Mouse (Mus musculus) liver, adult 2 months (tissue): ENCODE results near the gene Cnst. TPM values are rescaled to one million over a fixed set of nuclear protein-coding genes. Genes with fewer than 3 reads are reported as not detected.

Experiments used
- DNase-seq: peaks from one replicate; pipeline ENCODE4 v3.0.0-alpha.2; 2011; ENCODE audit warnings: low read depth, low spot score; ENCODE audit errors: extremely low read depth
- H3K27ac ChIP-seq: fragments of 200-500 bp; replicated peaks from 2 replicates; pipeline ENCODE4 v1.5.1; 2012; ENCODE audit warnings: low read depth, mild to moderate bottlenecking, control low read depth, inconsistent platforms, low read length; ENCODE audit not compliant: insufficient read depth
- H3K27me3 ChIP-seq: fragments of 200-500 bp; 2 replicates; pipeline ENCODE4 v1.6.1; 2012; ENCODE audit warnings: mild to moderate bottlenecking, moderate library complexity, low read length, inconsistent platforms; ENCODE audit not compliant: control insufficient read depth, insufficient read depth
- H3K36me3 ChIP-seq: fragments of 200-500 bp; 2 replicates; pipeline ENCODE4 v1.6.1; 2012; ENCODE audit warnings: low read length, inconsistent platforms; ENCODE audit not compliant: control insufficient read depth, insufficient read depth
- H3K4me1 ChIP-seq: fragments of 200-500 bp; 2 replicates; pipeline ENCODE4 v1.6.1; 2011; ENCODE audit warnings: low read length; ENCODE audit not compliant: control insufficient read depth, insufficient read depth
- H3K4me3 ChIP-seq: fragments of 200-500 bp; 2 replicates; pipeline ENCODE4 v1.5.1; 2011; ENCODE audit warnings: low read depth, mild to moderate bottlenecking, control low read depth, low read length, moderate library complexity; ENCODE audit not compliant: insufficient read depth
- H3K79me2 ChIP-seq: fragments of 200-500 bp; 2 replicates; pipeline ENCODE4 v1.6.1; 2012; ENCODE audit warnings: inconsistent platforms, mild to moderate bottlenecking, low read length, moderate library complexity; ENCODE audit not compliant: control insufficient read depth, insufficient read depth
- H3K9ac ChIP-seq: fragments of 200-500 bp; 2 replicates; pipeline ENCODE4 v1.6.1; 2012; ENCODE audit warnings: low read depth, mild to moderate bottlenecking, control low read depth, inconsistent platforms, low read length
- CTCF ChIP-seq: fragments of 200-500 bp; IDR thresholded peaks from 2 replicates; pipeline ENCODE4 v1.5.1; 2011; ENCODE audit warnings: low read depth, low read length, control low read depth
- POLR2A ChIP-seq: fragments of 200-500 bp; IDR thresholded peaks from 2 replicates; pipeline ENCODE4 v1.6.1; 2011; ENCODE audit warnings: low read length, control low read depth; ENCODE audit not compliant: insufficient read depth; ENCODE audit errors: extremely low read depth
- WGBS: fragments of 180-500 bp; shearing (Covaris S2); methylation state at CpG from one replicate; pipeline ENCODE4 v1.1.7; 2018; 5-methylcytosine and 5-hydroxymethylcytosine counted together
- polyA plus RNA-seq: library from polyadenylated mRNA; depleted of rRNA; stranded (reverse); fragments of >200 nt; gene quantifications from 2 replicates; pipeline ENCODE4 v1.2.3, GENCODE M21; 2012
- total RNA-seq: library from RNA; depleted of rRNA; stranded (reverse); fragments of >200 nt; gene quantifications from 2 replicates; pipeline ENCODE4 v1.2.3, GENCODE M21; 2014

Cnst gene
- total and polyA plus RNA-seq, 2 experiments: 3.9 to 14.9 TPM

DNA sequence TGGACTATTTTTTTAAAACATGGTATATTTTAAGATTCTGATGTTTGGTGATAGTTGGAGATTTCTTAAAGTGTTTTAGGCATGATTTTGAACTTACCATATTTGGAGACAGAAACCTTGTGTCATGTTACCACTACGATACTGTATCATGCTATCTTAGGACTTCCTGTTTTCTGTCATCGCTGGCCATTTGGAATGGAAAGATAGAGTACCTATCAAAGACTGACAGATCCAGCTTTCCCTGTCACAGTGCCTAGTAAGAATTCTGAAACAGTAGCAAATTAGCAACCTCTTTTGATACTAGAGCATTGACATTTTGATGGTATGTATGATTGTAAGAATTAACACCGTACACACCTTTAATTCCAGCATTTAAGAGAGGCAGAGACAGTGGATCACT lies 5.2 kb downstream of the Cnst start:
- Histone ChIP-seq H3K4me3 (no peak overlapping the region), H3K36me3 (no peaks in the 10 kb centered on the region), H3K9ac (no peak overlapping the region), H3K79me2 (peaks cover 16% of the 10 kb centered on the region; the same call in 1 of the 2 replicates), H3K4me1 (peaks cover 20% of the 10 kb centered on the region), H3K27ac (no peak overlapping the region), H3K27me3 (no peaks in the 10 kb centered on the region)
- WGBS: 83% methylated on average over 3 of the region's 3 CpGs
- TF ChIP-seq POLR2A (no peak), CTCF (no peak)
- DNase-seq: no peak

DNA sequence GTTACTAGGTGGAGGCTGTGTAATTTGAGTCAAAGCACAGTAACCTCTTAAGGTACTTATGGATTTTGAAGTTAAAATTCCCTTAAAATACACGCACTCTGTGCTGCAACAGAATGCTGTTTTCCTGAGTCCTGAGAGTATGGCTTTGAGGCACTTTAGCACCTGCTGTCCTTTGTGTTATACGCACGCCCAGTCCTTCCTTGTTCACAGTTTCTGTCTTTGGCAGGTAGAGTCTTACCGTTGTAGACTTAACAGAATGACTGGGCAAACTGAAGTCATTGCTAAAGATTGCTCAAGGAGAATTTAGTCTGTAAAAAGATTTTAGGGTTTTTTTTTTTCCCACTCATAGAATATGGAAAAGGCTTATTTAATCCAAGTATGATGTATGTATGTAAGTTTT lies 5.8 kb downstream of the Cnst start:
- no peak for DNase-seq
- peaks cover 16% of the 10 kb centered on the region; the same call in 1 of the 2 replicates for H3K79me2 ChIP-seq
- no peak overlapping the region for H3K4me3 ChIP-seq
- WGBS: 90% methylated on average over 4 of the region's 4 CpGs
- H3K4me1 ChIP-seq: peaks cover 25% of the 10 kb centered on the region
- no peak overlapping the region for H3K9ac ChIP-seq
- no peak for TF ChIP-seq POLR2A
- no peak for TF ChIP-seq CTCF
- H3K27me3 ChIP-seq: no peaks in the 10 kb centered on the region
- H3K27ac ChIP-seq: no peak overlapping the region
- no peaks in the 10 kb centered on the region for H3K36me3 ChIP-seq

DNA sequence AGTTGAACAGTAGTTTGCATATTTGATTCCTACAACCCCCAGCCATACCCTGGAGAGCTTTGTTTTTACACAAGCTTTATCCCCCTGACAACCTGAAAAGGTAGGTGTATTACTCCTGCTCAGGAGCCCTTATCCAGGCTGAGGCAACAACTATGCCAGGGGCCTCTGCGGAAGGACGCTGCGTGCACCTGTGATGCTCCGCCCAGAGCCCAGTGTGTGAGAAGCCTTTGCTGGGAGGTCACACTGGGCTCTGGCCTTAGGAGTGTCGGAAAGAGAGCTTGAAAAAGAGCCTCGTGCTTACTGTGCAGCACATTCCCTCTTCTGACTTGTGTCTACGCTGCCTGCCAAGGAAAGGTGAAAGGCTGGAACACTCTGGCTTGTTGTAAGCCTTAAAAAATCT lies 6.6 kb downstream of the Cnst start:
- DNase-seq: peak; percentile 54
- WGBS: 29% methylated on average over 7 of the region's 7 CpGs
- Histone ChIP-seq H3K9ac (no peak overlapping the region), H3K4me3 (no peak overlapping the region), H3K4me1 (peaks cover 29% of the 10 kb centered on the region), H3K79me2 (peaks cover 20% of the 10 kb centered on the region; the same call in 1 of the 2 replicates), H3K27me3 (no peaks in the 10 kb centered on the region), H3K27ac (no peak overlapping the region), H3K36me3 (no peaks in the 10 kb centered on the region)
- TF ChIP-seq CTCF (no peak), POLR2A (no peak)

DNA sequence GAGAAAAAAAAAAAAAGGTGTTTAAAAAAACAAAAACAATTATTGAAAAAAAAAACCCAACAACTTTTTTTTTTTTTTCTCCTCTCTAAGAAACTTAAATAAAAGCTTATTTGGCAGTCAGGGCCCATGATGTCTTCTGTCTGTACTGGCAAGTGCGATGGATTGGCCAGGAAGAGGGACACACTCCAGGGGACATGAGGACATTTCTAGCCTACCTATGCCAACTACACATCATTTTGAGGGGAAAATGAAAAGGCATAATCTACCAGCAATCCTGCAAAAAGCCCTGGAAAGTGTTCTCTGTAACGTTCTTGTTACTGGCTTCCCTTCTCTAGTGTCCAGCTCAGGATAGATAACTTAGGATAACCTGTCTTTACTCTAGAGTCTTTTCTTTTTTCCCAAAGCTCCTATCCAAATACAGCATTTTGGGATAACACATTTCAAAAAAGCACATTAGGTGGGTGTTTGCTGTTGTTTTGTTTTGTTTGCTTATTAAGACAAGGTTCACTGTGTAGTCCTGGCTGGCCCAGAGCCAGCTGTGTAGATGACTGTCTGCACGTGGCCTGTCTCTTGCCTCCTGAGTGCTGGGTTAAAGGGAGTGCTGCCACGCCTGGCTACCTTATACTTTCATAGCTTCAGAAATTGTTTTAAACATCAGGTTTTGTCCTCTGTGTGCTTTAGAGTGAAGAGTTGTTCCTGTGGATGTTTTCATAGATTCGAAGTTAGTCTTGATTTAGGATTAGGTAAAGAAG lies 7.2 kb downstream of the Cnst start:
- peak; percentile 77 for DNase-seq
- 21% methylated on average over 5 of the region's 5 CpGs for WGBS
- Histone ChIP-seq H3K79me2 (peaks cover 20% of the 10 kb centered on the region; the same call in 1 of the 2 replicates), H3K9ac (no peak overlapping the region), H3K4me3 (no peak overlapping the region), H3K36me3 (no peaks in the 10 kb centered on the region), H3K27me3 (no peaks in the 10 kb centered on the region), H3K4me1 (peaks cover 32% of the 10 kb centered on the region), H3K27ac (no peak overlapping the region)
- TF ChIP-seq POLR2A (no peak), CTCF (no peak)

DNA sequence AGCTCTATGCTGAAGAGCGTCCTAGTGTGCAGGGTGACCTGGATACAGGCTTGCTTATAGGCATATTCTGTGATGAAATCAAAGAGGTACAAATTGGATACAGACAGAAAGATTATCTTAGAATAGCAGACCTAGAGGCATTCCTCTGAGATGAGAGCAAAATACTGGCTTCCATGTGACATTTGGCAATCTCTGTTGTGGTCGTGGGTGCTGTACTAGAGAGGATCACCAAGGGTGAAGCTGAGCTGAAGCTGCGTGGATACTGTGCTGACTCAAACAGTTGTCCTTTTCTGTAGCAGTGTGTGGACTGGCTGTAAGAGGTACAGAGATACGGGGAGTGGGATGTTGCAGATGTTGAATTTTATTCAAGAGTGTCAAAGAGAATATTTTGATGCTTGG lies 7.8 kb downstream of the Cnst start:
- Histone ChIP-seq H3K36me3 (no peaks in the 10 kb centered on the region), H3K9ac (no peak overlapping the region), H3K79me2 (peaks cover 20% of the 10 kb centered on the region; the same call in 1 of the 2 replicates), H3K27me3 (no peaks in the 10 kb centered on the region), H3K27ac (no peak overlapping the region), H3K4me3 (no peak overlapping the region), H3K4me1 (peaks cover 33% of the 10 kb centered on the region)
- no peak for DNase-seq
- WGBS: 54% methylated on average over 4 of the region's 4 CpGs
- no peak for TF ChIP-seq POLR2A
- TF ChIP-seq CTCF: no peak

DNA sequence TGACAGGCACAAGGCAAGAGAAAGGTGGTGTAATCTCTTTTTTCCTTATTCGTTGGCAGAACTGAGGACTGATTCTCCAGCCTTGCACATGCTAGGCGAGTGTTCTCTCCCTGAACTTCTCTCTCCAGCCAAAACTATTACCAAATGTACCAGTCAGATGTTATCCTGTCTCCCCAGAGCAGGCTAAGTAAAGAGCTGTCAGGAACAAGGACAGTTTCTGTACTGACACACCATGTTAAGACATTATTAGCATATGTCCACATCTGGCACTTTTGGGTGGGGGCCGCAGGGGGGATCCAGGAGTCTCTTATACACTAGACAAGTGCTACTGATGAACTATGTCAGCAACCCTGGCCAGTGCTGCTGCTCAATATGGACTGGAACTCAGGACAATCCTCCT lies 10.8 kb downstream of the Cnst start:
- Histone ChIP-seq H3K36me3 (no peaks in the 10 kb centered on the region), H3K27me3 (no peaks in the 10 kb centered on the region), H3K4me3 (no peak overlapping the region), H3K79me2 (peaks cover 22% of the 10 kb centered on the region), H3K4me1 (peaks cover 47% of the 10 kb centered on the region), H3K27ac (peak overlapping the region; percentile 21), H3K9ac (no peak overlapping the region)
- peak; percentile 90 for DNase-seq
- TF ChIP-seq CTCF: no peak
- TF ChIP-seq POLR2A: no peak
- 42% methylated on average over 3 of the region's 3 CpGs for WGBS
